Mouse (Mus musculus): ENCODE measurements around the gene Itsn2.
A peak's percentile ranks its signal among the peaks of the same experiment; 100 is the strongest.
"Not testable (repeated sequence)": the region's sequence is repeated elsewhere in the genome, so short reads cannot be mapped to it uniquely, and the experiment has no call there.

Gene Itsn2

DNA sequence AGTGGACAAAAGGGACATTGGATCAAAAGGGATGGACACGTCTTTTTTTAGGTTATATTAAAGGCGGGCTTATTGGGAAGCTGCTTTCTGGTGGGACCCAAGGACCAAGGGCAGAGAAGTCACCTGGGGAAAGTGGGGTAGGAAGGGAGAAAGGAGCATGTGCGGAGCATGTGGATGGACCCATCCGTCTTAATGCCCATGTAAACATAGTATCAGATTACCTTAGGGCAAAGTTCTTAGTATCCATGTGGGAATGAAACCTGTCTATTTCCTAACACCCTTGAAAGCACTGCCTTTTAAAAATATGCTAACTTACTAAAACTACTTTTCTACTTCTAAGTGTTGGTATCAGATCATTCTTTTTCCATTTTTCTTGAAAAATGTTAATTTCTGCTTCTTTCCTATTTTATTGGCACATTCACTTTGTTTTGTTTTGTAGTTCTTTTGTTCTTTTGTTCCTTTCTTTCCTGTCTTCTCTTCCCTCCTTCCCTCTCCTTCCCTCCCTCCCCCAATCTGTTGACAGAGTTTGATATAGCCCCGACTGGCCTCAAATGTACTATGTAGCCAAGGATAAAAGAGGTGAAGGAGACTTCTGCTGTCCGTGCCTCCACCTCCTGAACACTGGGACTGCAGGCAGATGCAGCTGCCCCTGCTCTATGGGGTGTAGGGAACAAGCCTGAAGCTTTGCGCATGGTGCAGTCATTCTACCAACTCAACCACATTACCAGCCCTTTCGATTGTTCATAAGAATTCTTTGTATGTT lies 6.4 kb downstream of the Itsn2 start:
- DNase-seq (ENCODE audit: inconsistent ontology term): no peak

DNA sequence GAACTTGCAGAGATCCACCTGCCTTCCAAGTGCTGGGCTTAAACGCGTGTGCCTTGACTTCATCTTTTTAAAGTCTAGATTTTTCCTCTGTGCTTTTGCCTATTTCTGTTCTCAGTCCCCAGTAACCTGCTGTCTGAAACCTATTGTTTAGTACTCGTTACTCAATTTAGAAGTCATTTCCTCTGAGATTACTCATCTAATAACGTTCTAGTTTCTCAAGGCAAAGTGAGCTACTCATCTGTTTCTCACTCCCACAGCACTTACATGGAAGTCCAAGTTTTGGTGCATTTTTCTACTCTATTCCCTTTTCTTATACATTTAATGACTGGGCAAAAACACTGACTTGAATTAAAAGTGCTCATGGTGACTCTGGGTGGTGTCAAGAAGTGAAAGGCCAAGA lies 7.3 kb downstream of the Itsn2 start:
- DNase-seq (ENCODE audit: inconsistent ontology term): no peak

DNA sequence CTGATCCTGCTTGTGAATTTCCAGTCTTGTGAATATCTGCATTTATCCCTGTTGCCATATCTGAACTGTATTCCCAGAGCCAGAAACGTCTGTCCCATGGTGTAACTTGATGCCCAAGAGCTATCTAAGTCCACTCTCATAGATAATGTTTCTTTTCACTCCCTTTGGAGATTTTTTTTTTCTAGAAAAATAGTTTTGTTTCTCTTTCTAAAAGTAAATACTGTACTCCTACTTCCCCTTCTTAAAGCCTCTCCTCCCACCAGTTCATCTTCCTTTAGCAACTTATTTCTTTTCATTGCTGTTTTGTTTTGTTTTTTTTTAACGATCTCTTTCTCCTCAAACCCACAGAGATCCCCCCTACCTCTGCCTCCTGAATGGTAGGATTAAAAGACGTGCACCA lies 14.2 kb downstream of the Itsn2 start:
- DNase-seq (ENCODE audit: inconsistent ontology term): no peak

DNA sequence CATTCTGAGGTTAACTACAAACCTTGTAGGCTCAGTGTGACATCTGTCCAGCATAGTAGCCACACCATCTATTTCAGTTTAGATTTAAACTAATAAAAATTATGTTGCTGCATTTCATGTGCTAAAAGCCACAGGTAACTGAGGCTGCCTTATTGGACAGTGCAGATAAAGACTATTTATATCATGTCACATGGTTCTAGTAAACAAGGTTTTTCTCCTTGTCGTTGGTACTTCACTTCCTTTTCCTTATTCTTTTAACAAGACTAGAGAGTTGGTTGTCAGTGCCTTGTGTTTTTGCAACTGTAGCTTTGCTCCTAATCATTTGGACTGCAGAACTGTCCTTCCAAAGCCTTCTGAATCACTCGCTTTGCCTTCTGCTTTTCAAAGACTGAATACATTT lies 22.3 kb downstream of the Itsn2 start:
- no peak for DNase-seq (ENCODE audit: inconsistent ontology term)

DNA sequence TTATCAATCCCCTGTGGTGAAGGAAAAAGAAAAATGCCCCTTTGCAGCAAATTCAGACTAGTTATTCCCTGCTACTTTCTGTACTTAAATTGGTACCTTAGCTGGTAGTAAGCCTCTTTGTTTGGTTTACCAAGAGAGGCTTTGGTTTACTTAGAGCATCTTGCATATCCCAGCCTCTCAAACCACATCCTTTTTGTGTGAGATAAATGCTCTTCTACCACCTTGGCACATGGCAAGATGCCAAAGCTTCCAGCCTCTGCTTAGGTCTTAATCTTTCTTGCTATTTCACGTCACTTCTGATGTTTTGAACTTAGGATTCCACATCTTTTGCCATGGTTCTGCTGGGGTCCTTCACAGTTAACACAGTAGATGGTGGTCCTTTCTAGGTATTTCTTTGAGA lies 31.8 kb downstream of the Itsn2 start:
- no peak for DNase-seq (ENCODE audit: inconsistent ontology term)

DNA sequence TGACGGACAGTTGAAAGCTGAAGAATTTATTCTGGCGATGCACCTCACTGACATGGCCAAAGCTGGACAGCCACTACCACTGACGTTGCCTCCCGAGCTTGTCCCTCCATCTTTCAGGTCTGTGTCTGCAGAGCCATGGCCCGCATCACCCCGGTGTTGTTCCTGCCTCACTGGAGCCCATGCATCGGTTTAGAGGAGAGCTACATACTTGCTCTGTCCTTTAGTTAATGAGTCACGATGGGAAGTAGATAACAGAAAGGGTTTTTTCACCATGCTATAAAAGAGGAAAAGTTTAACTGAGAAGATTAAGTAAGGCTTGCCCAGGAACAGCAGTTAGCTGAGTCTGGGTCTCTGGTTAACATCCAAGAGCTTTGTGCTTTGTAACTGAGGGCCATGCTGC lies 40.5 kb downstream of the Itsn2 start:
- peak; percentile 9 for DNase-seq (ENCODE audit: inconsistent ontology term)

DNA sequence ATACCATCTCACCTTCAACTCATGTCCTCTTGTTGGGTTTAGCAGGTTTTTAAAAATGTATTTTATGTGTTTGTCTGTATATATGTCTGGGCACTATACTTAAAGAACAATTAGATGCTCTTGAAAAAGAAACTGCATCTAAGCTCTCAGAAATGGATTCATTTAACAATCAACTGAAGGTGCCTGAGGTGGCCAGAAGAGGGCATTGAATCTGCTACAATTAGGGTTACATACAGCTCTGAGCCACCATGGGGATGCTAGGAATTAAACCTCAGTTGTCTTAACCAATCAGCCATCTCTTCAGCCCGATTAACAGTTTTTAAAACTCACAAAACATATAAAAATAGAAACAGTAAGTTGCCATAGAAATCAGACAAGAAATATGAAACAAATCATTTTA lies 46.0 kb downstream of the Itsn2 start:
- no peak for DNase-seq (ENCODE audit: inconsistent ontology term)

DNA sequence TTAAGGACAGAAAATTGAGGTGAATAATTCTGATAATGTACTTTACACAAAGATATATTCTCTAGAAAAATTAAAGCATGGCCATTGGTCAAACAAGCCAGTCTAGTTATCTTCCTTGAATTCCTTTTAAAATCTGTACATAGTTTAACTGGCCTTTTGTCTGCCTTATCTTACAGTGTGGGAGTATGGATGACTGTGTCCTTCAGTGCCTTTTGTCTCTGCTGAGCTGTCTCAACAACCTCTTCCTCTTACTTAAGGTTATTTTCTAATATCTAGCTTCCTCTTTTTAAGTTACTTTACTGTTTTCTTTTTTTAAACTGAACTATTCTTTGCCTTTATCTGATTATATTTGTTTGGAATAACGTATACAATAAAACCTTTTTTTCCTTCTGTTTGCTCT lies 48.3 kb downstream of the Itsn2 start:
- no peak for DNase-seq (ENCODE audit: inconsistent ontology term)

DNA sequence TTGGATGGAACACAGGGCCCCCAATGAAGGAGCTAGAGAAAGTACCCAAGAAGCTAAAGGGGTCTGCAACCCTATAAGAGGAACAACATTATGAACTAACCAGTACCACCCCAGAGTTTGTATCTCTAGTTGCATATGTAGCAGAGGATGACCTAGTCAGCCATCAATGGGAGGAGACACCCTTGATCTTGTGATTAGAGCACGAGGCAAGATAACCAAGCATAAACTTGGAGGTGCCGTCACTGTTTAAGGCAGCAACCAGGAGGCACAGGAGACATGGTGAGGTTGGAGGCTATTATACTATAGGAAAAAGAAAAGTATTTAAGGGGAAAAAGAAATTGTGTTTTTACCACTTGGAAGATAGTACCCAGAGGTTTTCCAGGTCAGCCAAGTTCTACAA lies 64.4 kb downstream of the Itsn2 start:
- no peak for DNase-seq (ENCODE audit: inconsistent ontology term)

DNA sequence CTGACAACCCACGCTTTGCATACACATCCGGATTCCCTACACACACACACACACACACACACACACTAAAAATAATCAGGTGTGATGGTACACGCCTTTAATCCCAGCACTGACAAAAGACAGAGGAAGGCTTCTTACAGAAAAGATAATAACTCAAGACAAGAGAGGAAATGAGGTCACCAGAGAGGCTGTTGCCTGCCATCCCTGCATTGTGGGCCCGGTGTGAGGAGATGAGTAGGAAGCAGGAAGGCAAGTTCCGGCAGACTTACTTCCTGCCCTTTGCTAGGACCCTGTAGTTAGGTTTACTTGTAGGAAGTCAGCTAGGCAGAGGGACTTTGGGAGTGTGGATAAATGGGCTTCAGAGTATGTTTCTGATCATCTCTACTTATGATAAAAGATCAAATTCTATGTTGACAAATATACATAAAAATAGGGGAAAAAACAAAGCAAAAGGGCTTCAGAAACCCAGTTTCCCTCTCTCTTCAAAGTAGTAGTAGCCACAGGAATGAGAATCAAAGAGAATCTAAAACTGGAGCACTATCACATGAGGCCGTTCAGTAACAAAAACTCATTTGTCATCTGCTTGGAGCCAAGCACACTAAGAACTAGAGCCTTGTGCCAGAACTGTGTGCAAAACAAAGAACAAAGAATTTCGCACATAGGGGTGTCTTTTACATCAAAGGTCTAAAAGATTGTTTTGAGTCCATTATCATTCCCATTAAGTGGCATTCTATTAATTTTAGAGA lies 72.7 kb downstream of the Itsn2 start:
- DNase-seq (ENCODE audit: inconsistent ontology term): peak; percentile 33

DNA sequence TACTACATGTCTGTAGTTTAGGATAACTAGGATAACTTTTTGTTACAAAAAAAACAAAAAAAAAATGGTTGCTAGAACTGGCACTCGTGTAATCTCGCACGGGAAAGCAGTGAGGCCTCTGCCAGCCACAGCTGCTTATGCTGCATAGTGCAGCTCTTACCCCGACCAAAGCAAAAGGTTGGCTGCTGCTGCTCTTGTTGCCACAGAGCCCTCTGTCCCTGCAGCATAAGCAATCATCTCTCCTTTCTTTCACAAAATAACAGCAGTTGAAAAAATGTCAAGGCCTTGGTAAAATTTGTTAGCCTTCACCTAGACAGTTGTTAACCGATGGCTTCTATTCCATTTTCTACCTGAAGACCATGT lies 73.2 kb downstream of the Itsn2 start:
- DNase-seq (ENCODE audit: inconsistent ontology term): no peak

DNA sequence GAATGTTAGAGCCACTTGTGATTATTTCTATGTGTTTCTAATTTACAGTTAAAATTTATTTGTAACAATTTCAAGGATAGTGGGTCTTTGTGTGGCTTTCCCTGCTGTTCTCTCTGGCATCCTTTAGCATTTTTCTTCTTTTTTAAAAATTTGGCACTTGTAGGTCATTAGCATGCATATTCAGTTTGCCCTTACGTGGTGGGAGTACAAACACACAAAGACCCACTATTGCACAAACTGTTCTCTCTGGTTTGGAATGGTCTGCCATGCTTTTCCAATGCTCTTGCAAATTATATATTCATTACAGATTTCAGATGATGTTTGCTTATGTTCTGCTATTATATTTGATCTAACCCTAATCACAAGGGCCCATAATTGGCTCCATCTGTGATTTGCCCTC lies 83.9 kb downstream of the Itsn2 start:
- DNase-seq (ENCODE audit: inconsistent ontology term): peak; percentile 55

DNA sequence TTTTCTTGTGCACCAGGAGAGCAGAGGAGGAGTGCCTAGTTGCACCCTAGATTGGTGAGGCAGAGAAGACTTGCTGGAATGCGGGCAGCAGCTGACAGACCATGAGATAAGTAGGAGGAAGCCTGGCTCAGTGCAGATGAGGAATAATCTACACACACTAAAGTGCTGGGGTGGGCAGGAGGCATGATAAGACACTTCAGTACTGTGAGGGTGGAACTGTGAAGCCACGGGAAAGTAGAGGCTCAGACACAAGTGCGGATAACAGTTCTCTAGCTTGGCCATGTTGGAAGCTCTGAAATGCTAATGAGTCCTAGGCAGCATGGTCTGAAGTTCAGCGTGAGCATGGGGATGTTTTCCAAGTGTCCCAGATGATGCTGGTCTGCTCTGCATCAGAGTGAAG lies 87.5 kb downstream of the Itsn2 start:
- DNase-seq (ENCODE audit: inconsistent ontology term): no peak

DNA sequence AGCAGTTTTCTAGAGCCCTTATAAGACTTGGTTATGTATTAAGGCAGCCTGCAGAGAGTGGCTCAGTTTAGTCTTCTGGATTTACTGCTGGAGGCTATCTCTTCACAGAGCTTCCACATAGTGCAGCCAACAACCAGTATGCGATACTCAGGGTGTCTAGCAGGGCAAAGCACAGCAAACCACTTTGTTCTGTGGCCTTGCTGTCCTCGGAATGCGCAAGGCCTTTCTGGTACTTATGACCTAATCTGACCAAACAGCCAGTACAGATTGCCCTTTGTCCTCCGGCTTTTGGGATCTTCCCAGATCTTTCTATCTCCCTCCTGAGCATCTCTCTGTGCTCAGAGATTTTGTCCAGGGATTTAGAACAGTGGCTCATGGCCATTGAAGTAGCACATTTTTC lies 93.0 kb downstream of the Itsn2 start:
- DNase-seq (ENCODE audit: inconsistent ontology term): peak; percentile 11

DNA sequence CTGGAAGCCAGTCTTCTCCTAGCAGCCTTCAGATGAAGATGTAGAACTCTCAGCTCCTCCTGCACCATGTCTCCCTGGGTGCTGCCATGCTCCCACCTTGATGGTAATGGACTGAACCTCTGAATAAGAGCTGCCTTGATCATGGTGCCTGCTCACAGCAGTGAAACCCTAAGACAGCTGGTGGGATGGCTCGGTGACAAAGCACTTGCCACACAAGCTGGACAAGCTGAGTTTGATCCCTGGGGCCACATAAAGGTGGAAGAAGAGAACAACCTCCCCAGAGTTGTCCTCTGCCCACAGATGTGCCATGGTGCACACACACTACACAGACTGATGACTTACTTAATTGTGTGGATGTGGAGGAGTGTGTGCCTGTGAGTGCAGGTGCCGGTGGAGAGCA lies 95.9 kb downstream of the Itsn2 start:
- DNase-seq (ENCODE audit: inconsistent ontology term): no peak

DNA sequence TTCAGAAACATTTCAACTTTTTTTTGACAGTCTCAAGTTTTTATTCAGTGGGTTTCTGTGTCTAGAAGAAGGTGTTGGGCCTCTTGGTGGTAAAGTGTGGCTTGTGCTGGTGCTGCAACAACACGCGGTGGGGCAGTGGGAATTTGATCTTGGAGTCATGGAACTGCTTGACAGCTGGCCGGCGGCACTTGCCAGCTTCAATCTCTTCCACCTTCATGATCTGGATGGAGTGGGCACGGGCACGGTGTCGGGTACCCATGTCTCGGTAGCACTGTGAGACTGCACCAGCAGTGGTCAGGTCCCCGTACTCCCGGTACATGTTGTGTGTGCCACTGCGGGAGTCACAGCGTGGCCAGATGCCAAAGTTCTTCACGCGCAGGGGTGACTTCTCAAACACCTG lies 96.9 kb downstream of the Itsn2 start:
- no peak for DNase-seq (ENCODE audit: inconsistent ontology term)

DNA sequence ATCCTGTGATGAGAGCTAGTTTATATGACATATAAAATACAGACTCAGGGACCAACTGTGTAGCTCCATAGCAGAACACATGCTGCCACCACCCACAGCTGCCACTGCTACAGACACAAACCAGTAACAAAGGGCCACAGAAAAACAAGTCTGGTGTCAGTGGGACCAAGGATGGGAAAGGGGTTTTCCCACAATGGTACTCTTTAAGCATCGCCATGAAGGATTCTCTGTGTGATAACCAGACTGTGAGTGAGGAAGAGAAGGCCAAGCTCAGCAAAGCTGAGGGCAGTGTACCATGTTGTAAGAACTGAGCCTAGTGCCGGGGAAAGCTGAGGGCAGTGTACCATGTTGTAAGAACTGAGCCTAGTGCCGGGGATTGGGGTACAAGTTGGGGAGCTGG lies 98.8 kb downstream of the Itsn2 start:
- DNase-seq (ENCODE audit: inconsistent ontology term): no peak

DNA sequence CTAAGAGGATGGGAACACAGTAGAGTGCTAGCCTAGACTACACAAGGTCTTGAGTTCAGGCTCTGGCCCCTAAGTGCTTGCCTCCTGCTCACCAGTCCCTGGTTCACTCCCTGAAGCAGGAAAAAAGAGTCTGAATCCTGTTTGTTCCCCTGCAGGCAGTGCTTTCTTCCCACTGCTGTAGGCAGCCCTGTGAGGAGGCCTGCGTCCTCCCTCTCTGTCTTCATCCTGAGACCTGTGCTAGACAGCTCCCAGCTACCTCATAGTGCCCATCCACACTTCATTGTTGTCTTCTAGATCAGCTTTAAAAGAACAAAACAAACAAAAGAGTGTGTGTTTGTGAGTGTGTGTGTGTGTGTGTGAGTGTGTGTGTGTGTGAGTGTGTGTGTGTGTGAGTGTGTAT lies 102.1 kb downstream of the Itsn2 start:
- no peak for DNase-seq (ENCODE audit: inconsistent ontology term)

DNA sequence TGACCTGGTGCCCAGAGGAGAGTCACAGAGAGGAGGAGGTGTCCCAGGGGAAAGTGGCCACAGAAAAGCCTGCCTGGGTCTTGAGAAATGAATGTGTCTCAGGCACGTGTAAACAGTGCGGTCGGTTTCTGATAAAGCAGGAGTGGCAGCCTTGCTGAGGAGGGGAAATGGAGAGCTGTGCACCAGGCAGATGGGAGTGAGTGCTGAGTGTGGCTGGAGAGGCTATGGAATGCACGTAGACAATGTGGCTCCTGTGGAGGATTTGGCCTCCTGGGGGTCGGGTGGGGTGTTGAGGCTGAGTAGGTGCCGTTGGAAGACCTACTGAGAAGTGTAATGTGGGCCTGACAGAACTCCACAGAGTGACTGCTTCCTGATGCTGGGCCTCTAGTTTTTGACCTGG lies 113.2 kb downstream of the Itsn2 start:
- not testable (repeated sequence) for DNase-seq (ENCODE audit: inconsistent ontology term)

DNA sequence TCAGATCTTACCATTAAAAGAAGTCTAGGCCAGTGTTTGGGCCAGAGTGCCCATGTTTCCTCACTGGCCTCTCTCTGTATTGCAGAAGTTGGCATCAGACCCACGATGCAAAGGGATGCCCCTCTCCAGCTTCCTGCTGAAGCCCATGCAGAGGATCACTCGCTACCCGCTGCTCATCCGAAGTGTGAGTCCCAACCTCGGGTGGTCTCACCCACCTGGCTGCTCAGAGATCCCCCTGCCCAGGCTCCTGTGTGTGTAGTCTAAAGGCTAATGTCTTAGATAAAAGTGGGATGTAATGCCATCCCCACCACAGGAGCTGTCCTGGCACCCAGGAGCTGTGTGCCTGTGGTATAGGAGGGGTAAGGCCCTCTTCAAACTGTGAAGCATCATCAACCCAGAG lies 113.7 kb downstream of the Itsn2 start:
- DNase-seq (ENCODE audit: inconsistent ontology term): no peak

DNA sequence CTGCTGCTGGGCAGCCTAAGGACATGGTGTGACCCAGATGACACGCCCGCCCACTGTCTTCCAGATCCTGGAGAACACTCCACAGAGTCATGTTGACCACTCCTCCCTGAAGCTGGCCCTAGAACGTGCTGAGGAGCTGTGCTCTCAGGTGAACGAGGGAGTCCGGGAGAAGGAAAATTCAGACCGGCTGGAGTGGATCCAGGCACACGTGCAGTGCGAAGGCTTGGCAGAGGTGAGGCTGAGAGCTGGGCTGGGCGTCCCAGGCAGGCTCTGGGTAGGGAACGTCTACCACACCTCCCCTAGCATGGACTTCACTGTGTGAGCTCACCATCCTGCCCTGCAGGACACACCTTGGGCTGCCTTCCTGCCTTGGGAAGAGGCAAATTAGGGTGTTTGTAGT lies 114.5 kb downstream of the Itsn2 start:
- no peak for DNase-seq (ENCODE audit: inconsistent ontology term)

DNA sequence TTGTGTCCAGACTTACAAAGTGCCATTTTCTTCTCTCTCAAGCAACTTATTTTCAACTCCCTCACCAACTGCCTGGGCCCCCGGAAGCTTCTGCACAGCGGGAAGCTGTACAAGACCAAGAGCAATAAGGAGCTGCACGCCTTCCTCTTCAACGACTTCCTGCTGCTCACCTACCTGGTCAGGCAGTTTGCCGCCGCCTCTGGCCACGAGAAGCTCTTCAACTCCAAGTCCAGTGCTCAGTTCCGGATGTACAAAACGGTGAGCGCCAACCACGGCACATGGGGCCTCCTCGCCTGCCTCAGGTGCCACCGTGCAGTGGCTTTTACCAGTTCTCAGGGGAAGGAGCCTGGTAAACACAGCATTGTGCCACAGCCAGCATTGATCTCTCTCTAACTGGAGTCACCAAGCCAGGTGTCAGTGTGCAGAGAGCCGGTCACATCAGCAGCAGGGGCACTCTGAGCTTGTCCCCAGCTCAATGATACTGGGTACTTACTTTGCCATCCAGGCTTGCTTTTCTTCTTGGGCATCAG lies 115.1 kb downstream of the Itsn2 start:
- no peak for DNase-seq (ENCODE audit: inconsistent ontology term)

DNA sequence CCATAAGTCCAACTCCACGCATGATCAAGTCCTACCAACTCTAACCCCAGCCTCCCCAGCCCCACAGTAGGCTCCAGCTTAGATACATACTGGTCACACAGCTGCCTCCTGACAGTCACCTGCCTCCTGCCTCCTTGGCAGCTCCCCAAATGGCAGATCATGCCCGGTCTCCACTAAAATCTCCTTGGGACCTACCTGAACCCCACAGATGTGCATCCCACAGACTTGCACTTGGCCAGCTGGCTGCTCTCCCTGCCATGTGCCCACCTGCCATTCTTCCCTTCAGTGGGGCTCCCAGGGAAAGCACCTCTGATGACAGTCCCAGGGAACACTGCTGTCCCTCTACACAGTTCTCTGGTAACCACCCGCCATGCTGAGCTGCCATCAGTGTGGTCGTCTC lies 115.9 kb downstream of the Itsn2 start:
- DNase-seq (ENCODE audit: inconsistent ontology term): no peak

Measured in Muller cell, postnatal 12 days (primary cell).